In genomic region chr7:75641415-75642177, GRCm38 (mm10) we compare ENCODE assay signal across 9 mouse cellular contexts.
DNase-seq lines count a peak whose midpoint lies in the region; ATAC-seq and TF ChIP-seq lines count a peak whose summit lies in the region.
"Had no signal": no experiment of that assay in that cellular context is flagged by ENCODE, and none has a peak within 500 bp of the region (broad histone marks: within the 10 kb centered on the region; RNA-seq: fewer than 3 reads in every experiment).

No protein-coding gene starts in this region.

- peak overlapping the region; percentile 33; the same call in 1 of the 2 replicates for H3K4me3 ChIP-seq in heart, embryonic 12.5 days
- no peak overlapping the region for H3K4me3 ChIP-seq in C2C12 (ENCODE audit: insufficient read depth, poor library complexity, severe bottlenecking)
- no peak overlapping the region for H3K4me3 ChIP-seq in embryonic fibroblast, embryonic 13.5 days (ENCODE audit: insufficient read depth, low read length)
- no peak overlapping the region for H3K4me3 ChIP-seq in liver, embryonic 12.5 days

- peaks cover 36% of the 10 kb centered on the region for H3K79me2 ChIP-seq in C2C12 (ENCODE audit: control insufficient read depth, insufficient read depth)

- H3K4me1 ChIP-seq in heart, embryonic 12.5 days (replicated peaks): peaks cover 52% of the 10 kb centered on the region
- peaks cover 19% of the 10 kb centered on the region for H3K4me1 ChIP-seq in embryonic fibroblast, embryonic 13.5 days (ENCODE audit: control insufficient read depth, insufficient read depth, low read length)
- peaks cover 67% of the 10 kb centered on the region for H3K4me1 ChIP-seq in liver, embryonic 12.5 days

- peaks cover 8% of the 10 kb centered on the region for H3K79me3 ChIP-seq in C2C12 (ENCODE audit: low read depth)

- H3K27ac ChIP-seq in heart, embryonic 12.5 days (ENCODE audit: poor library complexity, severe bottlenecking): peak overlapping the region; percentile 82
- H3K27ac ChIP-seq in embryonic fibroblast, embryonic 13.5 days (ENCODE audit: insufficient read depth, low read length): peak overlapping the region; percentile 99
- no peak overlapping the region; the same call in 1 of the 2 replicates for H3K27ac ChIP-seq in liver, embryonic 12.5 days

- peak overlapping the region; percentile 61 for H3K4me2 ChIP-seq in heart, embryonic 12.5 days
- H3K4me2 ChIP-seq in liver, embryonic 12.5 days: peak overlapping the region; percentile 55

- no peaks in the 10 kb centered on the region for H3K9me3 ChIP-seq in heart, embryonic 12.5 days (replicated peaks)
- no peaks in the 10 kb centered on the region for H3K9me3 ChIP-seq in liver, embryonic 12.5 days (replicated peaks)

- ATAC-seq in heart, embryonic 12.5 days (ENCODE audit: insufficient number of reproducible peaks, low FRiP score): no peak
- ATAC-seq in liver, embryonic 12.5 days: no peak

- no peaks in the 10 kb centered on the region for H3K27me3 ChIP-seq in heart, embryonic 12.5 days (replicated peaks)
- no peaks in the 10 kb centered on the region for H3K27me3 ChIP-seq in C2C12 (ENCODE audit: control insufficient read depth, insufficient read depth, insufficient read length)
- no peaks in the 10 kb centered on the region for H3K27me3 ChIP-seq in liver, embryonic 12.5 days (replicated peaks)

- H3K9ac ChIP-seq in heart, embryonic 12.5 days: no peak overlapping the region
- H3K9ac ChIP-seq in liver, embryonic 12.5 days: no peak overlapping the region

- 38% methylated on average over 9 of the region's 9 CpGs for WGBS in heart, embryonic 12.5 days
- WGBS in liver, embryonic 12.5 days (ENCODE audit: insufficient replicate concordance): 59% methylated on average over 9 of the region's 9 CpGs

- H3ac ChIP-seq in C2C12 (ENCODE audit: control insufficient read depth, insufficient read length, low read depth): no peak overlapping the region

- no peak for DNase-seq in heart, adult 9 months (ENCODE audit: low spot score in 2 of 2)
- no peak for DNase-seq in cerebellum, adult 9-10 months
- DNase-seq in adrenal gland, postnatal 25 days: no peak
- DNase-seq in spleen, adult 18-20 months: no peak
- DNase-seq: cerebellum, adult 11-12 months had no signal

- H3K36me3 ChIP-seq in heart, embryonic 12.5 days: no peaks in the 10 kb centered on the region
- H3K36me3 ChIP-seq in C2C12 (ENCODE audit: control insufficient read depth, insufficient read depth): no peaks in the 10 kb centered on the region
- peaks cover 5% of the 10 kb centered on the region; the same call in 1 of the 2 replicates for H3K36me3 ChIP-seq in liver, embryonic 12.5 days

- TF ChIP-seq POLR2A in embryonic fibroblast, embryonic 13.5 days (IDR thresholded peaks at IDR 0.05; ENCODE audit: low read depth, low read length): 0 out of 2 replicates have a peak, but pooled peaks have one; percentile 31

- TF ChIP-seq CTCF in C2C12 (IDR thresholded peaks at IDR 0.05; ENCODE audit: control insufficient read depth, insufficient read depth, insufficient read length): no peak
- no peak for TF ChIP-seq CTCF in embryonic fibroblast, embryonic 13.5 days (IDR thresholded peaks at IDR 0.05; ENCODE audit: borderline replicate concordance, insufficient read depth, low read length)

TF ChIP-seq in C2C12, 6 proteins besides CTCF, POLR2A, EP300 and RAD21:
- TF ChIP-seq MAX (IDR thresholded peaks at IDR 0.05) (no peak), USF1 (IDR thresholded peaks at IDR 0.05; ENCODE audit: low read depth) (peak; percentile 69)
